In genomic region chr9:110296867-110297627, GRCm38 (mm10) we compare ENCODE assay signal across 8 mouse cellular contexts. TPM values are rescaled to one million over a fixed set of nuclear protein-coding genes. Genes with fewer than 3 reads are reported as not detected.
DNase-seq lines count a peak whose midpoint lies in the region; ATAC-seq lines count a peak whose summit lies in the region.

No protein-coding gene starts in this region.

- no peaks in the 10 kb centered on the region for H3K27me3 ChIP-seq in intestine, embryonic 14.5 days (replicated peaks; ENCODE audit: control insufficient read depth, insufficient read depth, low read length)
- no peaks in the 10 kb centered on the region for H3K27me3 ChIP-seq in midbrain, embryonic 11.5 days (ENCODE audit: control insufficient read depth, insufficient read depth, low read length)

- WGBS in intestine, embryonic 14.5 days: 7% methylated on average over 5 of the region's 5 CpGs
- 6% methylated on average over 5 of the region's 5 CpGs for WGBS in midbrain, embryonic 11.5 days

- no peaks in the 10 kb centered on the region for H3K4me1 ChIP-seq in intestine, embryonic 14.5 days (replicated peaks; ENCODE audit: control insufficient read depth, insufficient read depth, low read length)
- no peaks in the 10 kb centered on the region for H3K4me1 ChIP-seq in midbrain, embryonic 11.5 days (ENCODE audit: control insufficient read depth, insufficient read depth, low read length)

- 0 out of 2 replicates have a peak, but pooled peaks cover 5% of the 10 kb centered on the region for H3K9me3 ChIP-seq in intestine, embryonic 14.5 days (ENCODE audit: control insufficient read depth, low read length)
- H3K9me3 ChIP-seq in midbrain, embryonic 11.5 days (ENCODE audit: control insufficient read depth, low read length): no peaks in the 10 kb centered on the region; the same call in 1 of the 2 replicates

- H3K36me3 ChIP-seq in intestine, embryonic 14.5 days (ENCODE audit: control insufficient read depth, insufficient read depth, low read length): no peaks in the 10 kb centered on the region
- no peaks in the 10 kb centered on the region for H3K36me3 ChIP-seq in midbrain, embryonic 11.5 days (ENCODE audit: control insufficient read depth, insufficient read depth, low read length)

- DNase-seq in ZHBTc4 (ENCODE audit: low read depth, low spot score): peak; percentile 94
- DNase-seq in cerebellum, postnatal 4 days (ENCODE audit: low spot score in 2 of 2): peak; percentile 82 to 88
- DNase-seq in gastrocnemius, adult 8-10 months (ENCODE audit: low spot score in 2 of 2): peak; percentile 63 to 64
- peak; percentile 90 for DNase-seq in intestine, embryonic 14.5 days (ENCODE audit: low spot score)
- DNase-seq in left cerebral cortex, adult 9 months (ENCODE audit: low spot score in 2 of 2): peak; percentile 68 to 91
- peak; percentile 99 for DNase-seq in midbrain, embryonic 11.5 days (ENCODE audit: low spot score, missing footprints)
- peak; percentile 69 to 84 for DNase-seq in right cerebral cortex, postnatal 36 days (ENCODE audit: low spot score in 2 of 2)
- DNase-seq in urinary bladder, postnatal 4 days (ENCODE audit: low spot score in 2 of 2): peak; percentile 63 to 87

- H3K9ac ChIP-seq in intestine, embryonic 14.5 days (ENCODE audit: low read length): no peak overlapping the region
- no peak overlapping the region for H3K9ac ChIP-seq in midbrain, embryonic 11.5 days (ENCODE audit: low read length)

- no peak overlapping the region for H3K27ac ChIP-seq in intestine, embryonic 14.5 days (ENCODE audit: low read depth)
- H3K27ac ChIP-seq in midbrain, embryonic 11.5 days (ENCODE audit: low read depth, low read length): no peak overlapping the region

- no peak overlapping the region for H3K4me2 ChIP-seq in intestine, embryonic 14.5 days (ENCODE audit: low read length)
- H3K4me2 ChIP-seq in midbrain, embryonic 11.5 days: no peak overlapping the region

- H3K4me3 ChIP-seq in intestine, embryonic 14.5 days (ENCODE audit: low read depth, low read length): no peak overlapping the region
- H3K4me3 ChIP-seq in midbrain, embryonic 11.5 days (ENCODE audit: low read depth, low read length): no peak overlapping the region

- peak; percentile 48; the same call in 1 of the 2 replicates for ATAC-seq in intestine, embryonic 14.5 days (replicated peaks; ENCODE audit: low FRiP score, low TSS enrichment, low read depth)
- peak; percentile 75 for ATAC-seq in midbrain, embryonic 11.5 days (ENCODE audit: low FRiP score)

RNA-seq across cellular contexts. Expression of gene Elp6, which starts 7.9 kb away (rescaled TPM):
- 1 to 10 TPM; 2.0 to 5.0 (median 2.9) TPM for total RNA-seq in gastrocnemius, adult 8-10 months (2022)
- 26.8 and 30.1 TPM in 2 replicates for polyA plus RNA-seq in intestine, embryonic 14.5 days (2014; fragmentation: Nextera tagmentation; extraction: Ambion mirVana)
- polyA plus RNA-seq in midbrain, embryonic 11.5 days (2014; fragmentation: Nextera tagmentation; extraction: Ambion mirVana): 32.8 and 40.2 TPM in 2 replicates

RNA-seq across cellular contexts. Expression of gene Scap, which starts 36.0 kb away (rescaled TPM):
- 10 to 100 TPM; 14.2 to 16.6 (median 15.1) TPM for total RNA-seq in gastrocnemius, adult 8-10 months (2022)
- 28.0 and 28.7 TPM in 2 replicates for polyA plus RNA-seq in intestine, embryonic 14.5 days (2014; fragmentation: Nextera tagmentation; extraction: Ambion mirVana)
- polyA plus RNA-seq in midbrain, embryonic 11.5 days (2014; fragmentation: Nextera tagmentation; extraction: Ambion mirVana): 19.2 and 24.9 TPM in 2 replicates

RNA-seq across cellular contexts. Expression of gene Cspg5, which starts 53.5 kb away (rescaled TPM):
- total RNA-seq in gastrocnemius, adult 8-10 months (2022): under 1 TPM in 2 of 4 experiments, not detected in 2; 0.16 to 0.17 TPM
- 2.6 and 3.5 TPM in 2 replicates for polyA plus RNA-seq in intestine, embryonic 14.5 days (2014; fragmentation: Nextera tagmentation; extraction: Ambion mirVana)
- 12.9 and 14.2 TPM in 2 replicates for polyA plus RNA-seq in midbrain, embryonic 11.5 days (2014; fragmentation: Nextera tagmentation; extraction: Ambion mirVana)
